Mouse (Mus musculus): ENCODE data around the gene Mpv17. TPM values are rescaled to one million over a fixed set of nuclear protein-coding genes. Genes with fewer than 3 reads are reported as not detected.

The Mpv17 gene
- polyA plus RNA-seq, 1 experiment from 2014 or later: 91.5 TPM

GRCm38 (mm10) chr5:31162462-31162861, 8.4 kb upstream of the Mpv17 start:
- H3K4me3 ChIP-seq (ENCODE audit: low read length): no peak overlapping the region
- H3K9me3 ChIP-seq (replicated peaks; ENCODE audit: control insufficient read depth, low read length): no peaks in the 10 kb centered on the region
- peaks cover 62% of the 10 kb centered on the region for H3K36me3 ChIP-seq (ENCODE audit: control insufficient read depth, insufficient read depth)
- H3K27ac ChIP-seq (ENCODE audit: low read length): no peak overlapping the region
- no peaks in the 10 kb centered on the region for H3K4me1 ChIP-seq (ENCODE audit: control insufficient read depth, insufficient read depth, low read length)
- no peak overlapping the region for H3K9ac ChIP-seq (ENCODE audit: low read length)
- H3K4me2 ChIP-seq (ENCODE audit: low read depth, low read length): no peak overlapping the region
- ATAC-seq (replicated peaks; ENCODE audit: extremely low read depth, insufficient read depth, low FRiP score): no peak
- H3K27me3 ChIP-seq (ENCODE audit: control insufficient read depth, insufficient read depth, low read length): no peaks in the 10 kb centered on the region

GRCm38 (mm10) chr5:31153516-31154151, 417 bp downstream of the Mpv17 start:
- peak overlapping the region; percentile 78 for H3K4me3 ChIP-seq (ENCODE audit: low read length)
- H3K9ac ChIP-seq (ENCODE audit: low read length): peak overlapping the region; percentile 87
- no peaks in the 10 kb centered on the region for H3K27me3 ChIP-seq (ENCODE audit: control insufficient read depth, insufficient read depth, low read length)
- peaks cover 21% of the 10 kb centered on the region for H3K36me3 ChIP-seq (ENCODE audit: control insufficient read depth, insufficient read depth)
- peak overlapping the region; percentile 74 for H3K4me2 ChIP-seq (ENCODE audit: low read depth, low read length)
- peak overlapping the region; percentile 66 for H3K27ac ChIP-seq (ENCODE audit: low read length)
- peaks cover 13% of the 10 kb centered on the region for H3K4me1 ChIP-seq (ENCODE audit: control insufficient read depth, insufficient read depth, low read length)
- peak; percentile 38 for ATAC-seq (replicated peaks; ENCODE audit: extremely low read depth, insufficient read depth, low FRiP score)
- 27% methylated on average over 6 of the region's 6 CpGs for WGBS
- H3K9me3 ChIP-seq (replicated peaks; ENCODE audit: control insufficient read depth, low read length): no peaks in the 10 kb centered on the region

GRCm38 (mm10) chr5:31151746-31152145, 2.3 kb downstream of the Mpv17 start:
- Histone ChIP-seq H3K4me1 (ENCODE audit: control insufficient read depth, insufficient read depth, low read length) (peaks cover 13% of the 10 kb centered on the region), H3K27ac (ENCODE audit: low read length) (no peak overlapping the region), H3K9me3 (replicated peaks; ENCODE audit: control insufficient read depth, low read length) (no peaks in the 10 kb centered on the region), H3K4me2 (ENCODE audit: low read depth, low read length) (no peak overlapping the region), H3K4me3 (ENCODE audit: low read length) (no peak overlapping the region), H3K27me3 (ENCODE audit: control insufficient read depth, insufficient read depth, low read length) (no peaks in the 10 kb centered on the region), H3K9ac (ENCODE audit: low read length) (no peak overlapping the region), H3K36me3 (ENCODE audit: control insufficient read depth, insufficient read depth) (peaks cover 3% of the 10 kb centered on the region)
- WGBS: 72% methylated on average over 3 of the region's 3 CpGs
- ATAC-seq (replicated peaks; ENCODE audit: extremely low read depth, insufficient read depth, low FRiP score): 0 out of 2 replicates have a peak, but pooled peaks have one; percentile 35

GRCm38 (mm10) chr5:31149781-31150180, 4.3 kb downstream of the Mpv17 start:
- no peak overlapping the region for H3K9ac ChIP-seq (ENCODE audit: low read length)
- no peak overlapping the region for H3K4me2 ChIP-seq (ENCODE audit: low read depth, low read length)
- WGBS: 66% methylated on average over 4 of the region's 4 CpGs
- H3K36me3 ChIP-seq (ENCODE audit: control insufficient read depth, insufficient read depth): peaks cover 11% of the 10 kb centered on the region
- ATAC-seq (replicated peaks; ENCODE audit: extremely low read depth, insufficient read depth, low FRiP score): no peak
- peaks cover 13% of the 10 kb centered on the region for H3K4me1 ChIP-seq (ENCODE audit: control insufficient read depth, insufficient read depth, low read length)
- H3K9me3 ChIP-seq (replicated peaks; ENCODE audit: control insufficient read depth, low read length): no peaks in the 10 kb centered on the region
- H3K27me3 ChIP-seq (ENCODE audit: control insufficient read depth, insufficient read depth, low read length): no peaks in the 10 kb centered on the region
- H3K4me3 ChIP-seq (ENCODE audit: low read length): no peak overlapping the region
- no peak overlapping the region for H3K27ac ChIP-seq (ENCODE audit: low read length)

- peak overlapping the region; percentile 58 for H3K4me2 ChIP-seq (ENCODE audit: low read depth, low read length)
- H3K36me3 ChIP-seq (ENCODE audit: control insufficient read depth, insufficient read depth): peaks cover 10% of the 10 kb centered on the region
- H3K27ac ChIP-seq (ENCODE audit: low read length): no peak overlapping the region
- H3K27me3 ChIP-seq (ENCODE audit: control insufficient read depth, insufficient read depth, low read length): peaks cover 47% of the 10 kb centered on the region
- H3K9ac ChIP-seq (ENCODE audit: low read length): no peak overlapping the region
- H3K4me3 ChIP-seq (ENCODE audit: low read length): peak overlapping the region; percentile 31
- 9% methylated on average over 9 of the region's 9 CpGs for WGBS
- 0 out of 2 replicates have a peak, but pooled peaks have one; percentile 14 for ATAC-seq (replicated peaks; ENCODE audit: extremely low read depth, insufficient read depth, low FRiP score)
- H3K9me3 ChIP-seq (replicated peaks; ENCODE audit: control insufficient read depth, low read length): no peaks in the 10 kb centered on the region
- peaks cover 17% of the 10 kb centered on the region for H3K4me1 ChIP-seq (ENCODE audit: control insufficient read depth, insufficient read depth, low read length)
Measured at GRCm38 (mm10) chr5:31138968-31139425, 15.1 kb downstream of the Mpv17 start.

GRCm38 (mm10) chr5:31138241-31138967, 15.6 kb downstream of the Mpv17 start, which contains the start of gene Ucn:
TSS of gene Ucn (minus strand) at chr5:31138829.
- peaks cover 47% of the 10 kb centered on the region for H3K27me3 ChIP-seq (ENCODE audit: control insufficient read depth, insufficient read depth, low read length)
- no peak within 1 kb of the TSS for H3K27ac ChIP-seq (ENCODE audit: low read length)
- peaks cover 10% of the 10 kb centered on the region for H3K36me3 ChIP-seq (ENCODE audit: control insufficient read depth, insufficient read depth)
- 2% methylated on average over 52 of the region's 52 CpGs for WGBS
- H3K4me1 ChIP-seq (ENCODE audit: control insufficient read depth, insufficient read depth, low read length): peaks cover 17% of the 10 kb centered on the region
- no peak within 1 kb of the TSS for H3K9ac ChIP-seq (ENCODE audit: low read length)
- peak within 1 kb of the TSS; percentile 58 for H3K4me2 ChIP-seq (ENCODE audit: low read depth, low read length)
- H3K9me3 ChIP-seq (replicated peaks; ENCODE audit: control insufficient read depth, low read length): no peaks in the 10 kb centered on the region
- ATAC-seq (replicated peaks; ENCODE audit: extremely low read depth, insufficient read depth, low FRiP score): 0 out of 2 replicates have a peak, but pooled peaks have one; percentile 49
- peak within 1 kb of the TSS; percentile 31 for H3K4me3 ChIP-seq (ENCODE audit: low read length)

- peak overlapping the region; percentile 31 for H3K4me3 ChIP-seq (ENCODE audit: low read length)
Measured at GRCm38 (mm10) chr5:31137658-31138057, 16.4 kb downstream of the Mpv17 start.

GRCm38 (mm10) chr5:31136730-31137424, 17.2 kb downstream of the Mpv17 start:
- 2% methylated on average over 33 of the region's 33 CpGs for WGBS
- Histone ChIP-seq H3K4me3 (ENCODE audit: low read length) (no peak overlapping the region), H3K36me3 (ENCODE audit: control insufficient read depth, insufficient read depth) (peaks cover 6% of the 10 kb centered on the region), H3K4me1 (ENCODE audit: control insufficient read depth, insufficient read depth, low read length) (peaks cover 17% of the 10 kb centered on the region), H3K9ac (ENCODE audit: low read length) (no peak overlapping the region), H3K9me3 (replicated peaks; ENCODE audit: control insufficient read depth, low read length) (no peaks in the 10 kb centered on the region), H3K27me3 (ENCODE audit: control insufficient read depth, insufficient read depth, low read length) (peaks cover 48% of the 10 kb centered on the region), H3K27ac (ENCODE audit: low read length) (no peak overlapping the region), H3K4me2 (ENCODE audit: low read depth, low read length) (no peak overlapping the region)
- no peak for ATAC-seq (replicated peaks; ENCODE audit: extremely low read depth, insufficient read depth, low FRiP score)

More at GRCm38 (mm10) chr5:31137658-31138057, 16.4 kb downstream of the Mpv17 start:
- 4% methylated on average over 13 of the region's 13 CpGs for WGBS
- Histone ChIP-seq H3K27me3 (ENCODE audit: control insufficient read depth, insufficient read depth, low read length) (peaks cover 47% of the 10 kb centered on the region), H3K4me1 (ENCODE audit: control insufficient read depth, insufficient read depth, low read length) (peaks cover 17% of the 10 kb centered on the region), H3K36me3 (ENCODE audit: control insufficient read depth, insufficient read depth) (peaks cover 7% of the 10 kb centered on the region), H3K9me3 (replicated peaks; ENCODE audit: control insufficient read depth, low read length) (no peaks in the 10 kb centered on the region), H3K4me2 (ENCODE audit: low read depth, low read length) (peak overlapping the region; percentile 58), H3K9ac (ENCODE audit: low read length) (no peak overlapping the region), H3K27ac (ENCODE audit: low read length) (no peak overlapping the region)
- ATAC-seq (replicated peaks; ENCODE audit: extremely low read depth, insufficient read depth, low FRiP score): no peak

Data from heart, embryonic 16.5 days (tissue).